Mouse (Mus musculus): ENCODE measurements at regions not wholly inside any gene's neighbourhood (a gene's known extent, or its start where the extent isn't known, plus 50 kb on each side); places are given as distances from the start of the nearest gene placed in this dataset.

DNA sequence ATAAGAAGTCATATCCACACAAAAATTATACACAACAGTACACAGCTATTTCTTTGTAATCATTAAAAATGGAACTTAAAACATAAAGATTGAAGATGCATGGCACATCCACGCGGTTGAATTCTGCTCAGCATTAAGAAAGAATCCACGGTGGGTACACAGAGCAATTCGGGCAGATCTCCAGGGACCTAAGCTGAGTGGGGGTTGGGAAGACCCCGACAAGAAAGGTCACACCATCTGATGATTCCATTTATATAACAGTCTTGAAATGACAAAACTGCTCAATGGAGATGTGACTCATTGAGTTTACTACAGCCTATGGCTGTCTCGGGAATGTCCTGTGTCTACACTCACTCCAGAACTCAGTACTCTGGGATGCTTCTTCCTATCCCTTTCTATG lies 97.2 kb downstream of the Bms1 start:
- TF ChIP-seq CTCF (IDR thresholded peaks at IDR 0.05; ENCODE audit: extremely low read depth, insufficient read depth, low read length) (no peak), POLR2A (IDR thresholded peaks at IDR 0.05; ENCODE audit: extremely low read depth, insufficient read depth, low read length) (no peak)
